Mouse (Mus musculus) Muller cell, postnatal 12 days (primary cell): ENCODE measurements around the gene Imp4.

Experiments used
- DNase-seq: peaks from one replicate; pipeline ENCODE4 v3.0.0-alpha.2; 2015; ENCODE audit errors: inconsistent ontology term

Gene Imp4

GRCm38 (mm10) chr1:34460061-34460441 is 20.4 kb downstream of the Imp4 start:
- DNase-seq: no peak

GRCm38 (mm10) chr1:34462766-34463165 is 23.1 kb downstream of the Imp4 start:
- peak; percentile 70 for DNase-seq

GRCm38 (mm10) chr1:34464310-34464817 is 24.7 kb downstream of the Imp4 start:
- DNase-seq: no peak

- no peak for DNase-seq
Measured at GRCm38 (mm10) chr1:34465445-34465844, 25.8 kb downstream of the Imp4 start.

GRCm38 (mm10) chr1:34468051-34468450 is 28.4 kb downstream of the Imp4 start:
- no peak for DNase-seq

GRCm38 (mm10) chr1:34468500-34468899 is 28.8 kb downstream of the Imp4 start:
- DNase-seq: no peak

- no peak for DNase-seq
Measured at GRCm38 (mm10) chr1:34469801-34470200, 30.1 kb downstream of the Imp4 start.

- peak; percentile 36 for DNase-seq
Measured at GRCm38 (mm10) chr1:34472427-34473300, 33.0 kb downstream of the Imp4 start.

- DNase-seq: no peak
Measured at GRCm38 (mm10) chr1:34478891-34479655, 39.4 kb downstream of the Imp4 start.

- no peak for DNase-seq
Measured at GRCm38 (mm10) chr1:34480801-34481200, 41.1 kb downstream of the Imp4 start.

- DNase-seq: no peak
Measured at GRCm38 (mm10) chr1:34481920-34482669, 42.4 kb downstream of the Imp4 start.

GRCm38 (mm10) chr1:34484470-34484869 is 44.8 kb downstream of the Imp4 start:
- no peak for DNase-seq

GRCm38 (mm10) chr1:34485461-34486188 is 46.0 kb downstream of the Imp4 start:
- peak; percentile 43 for DNase-seq

- no peak for DNase-seq
Measured at GRCm38 (mm10) chr1:34487383-34487782, 47.7 kb downstream of the Imp4 start.

GRCm38 (mm10) chr1:34489852-34490541 is 50.3 kb downstream of the Imp4 start:
- DNase-seq: no peak

GRCm38 (mm10) chr1:34491480-34491879 is 51.8 kb downstream of the Imp4 start:
- DNase-seq: no peak
